34 mouse cellular contexts compared by ENCODE assay signal in the genomic region with DNA sequence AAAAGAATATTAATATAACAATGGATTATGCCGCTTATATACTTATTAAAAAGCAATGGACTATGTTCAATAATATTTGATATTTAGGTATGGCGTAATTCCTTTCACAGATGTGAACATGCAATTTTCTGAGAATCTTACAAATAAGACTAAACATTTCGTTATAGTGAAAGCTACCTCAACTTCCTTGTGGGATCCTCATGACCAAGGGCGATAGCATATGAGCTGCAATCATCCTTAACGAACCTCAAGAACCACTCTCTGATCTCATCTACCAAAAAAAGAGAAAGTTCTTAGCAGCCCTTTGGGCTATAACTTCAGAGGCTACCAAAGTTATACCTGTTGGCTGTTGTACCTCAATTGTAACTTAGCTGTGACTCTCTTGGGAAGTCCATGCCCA. TPM values are rescaled to one million over a fixed set of nuclear protein-coding genes. Genes with fewer than 3 reads are reported as not detected.
"Had no signal": no experiment of that assay in that cellular context is flagged by ENCODE, and none has a peak within 500 bp of the region (broad histone marks: within the 10 kb centered on the region; RNA-seq: fewer than 3 reads in every experiment).

No protein-coding gene starts in this region.

- H3K27ac ChIP-seq: heart, adult 2 months; heart, embryonic 13.5 days; heart, embryonic 15.5 days; hindbrain, embryonic 10.5 days; hindbrain, embryonic 12.5 days; hindbrain, embryonic 14.5 days; intestine, embryonic 15.5 days; layer of hippocampus, adult 2 months; left cerebral cortex, adult 2 months; limb, embryonic 12.5 days had no signal

- ATAC-seq: hindbrain, embryonic 16.5 days; inflammation-experienced regulatory T-cells, adult 6 months; intestine, embryonic 15.5 days; intestine, postnatal 0 days had no signal

- H3K4me2 ChIP-seq: heart, embryonic 11.5 days; heart, embryonic 13.5 days; heart, embryonic 15.5 days; hindbrain, embryonic 12.5 days; hindbrain, embryonic 14.5 days; intestine, embryonic 15.5 days; limb, embryonic 12.5 days had no signal

- H3K36me3 ChIP-seq: heart, embryonic 13.5 days; heart, embryonic 15.5 days; hindbrain, embryonic 10.5 days; hindbrain, embryonic 12.5 days; intestine, embryonic 15.5 days; limb, embryonic 10.5 days; limb, embryonic 12.5 days had no signal

- H3K27me3 ChIP-seq: heart, embryonic 13.5 days; heart, embryonic 15.5 days; hindbrain, embryonic 12.5 days; intestine, embryonic 15.5 days; limb, embryonic 12.5 days had no signal

- H3K9me3 ChIP-seq: heart, embryonic 13.5 days; heart, embryonic 15.5 days; hindbrain, embryonic 10.5 days; hindbrain, embryonic 12.5 days; intestine, embryonic 15.5 days; limb, embryonic 10.5 days; limb, embryonic 12.5 days had no signal

- H3K9ac ChIP-seq: heart, embryonic 13.5 days; heart, embryonic 15.5 days; hindbrain, embryonic 12.5 days; hindbrain, embryonic 14.5 days; intestine, embryonic 15.5 days; limb, embryonic 12.5 days had no signal

- H3K4me3 ChIP-seq: heart, adult 2 months; heart, embryonic 13.5 days; heart, embryonic 15.5 days; hindbrain, embryonic 10.5 days; hindbrain, embryonic 12.5 days; intestine, embryonic 15.5 days; layer of hippocampus, adult 2 months; left cerebral cortex, adult 2 months; limb, embryonic 10.5 days; limb, embryonic 12.5 days had no signal

- DNase-seq: gastrocnemius, adult 2 months; gastrocnemius, postnatal 10 days; gastrocnemius, postnatal 25 days; heart, postnatal 4 days; kidney, adult 18-20 months; kidney, adult 8-10 months; kidney, postnatal 25 days; liver had no signal

- H3K4me1 ChIP-seq: heart, embryonic 13.5 days; heart, embryonic 15.5 days; hindbrain, embryonic 12.5 days; intestine, embryonic 15.5 days had no signal

RNA-seq across cellular contexts. Expression of gene Ccl9, which starts 15.0 kb away (rescaled TPM):
- polyA plus RNA-seq: inflammation-experienced regulatory T-cells, adult 6 months had no signal

RNA-seq across cellular contexts. Expression of gene Rpl9-ps1, which starts 52.0 kb away (rescaled TPM):
- total RNA-seq: gastrocnemius, adult 2 months; gastrocnemius, postnatal 10 days; gastrocnemius, postnatal 25 days; gastrocnemius, postnatal 4 days; heart, adult 2 months; heart, postnatal 25 days; heart, postnatal 4 days; layer of hippocampus, adult 2 months; layer of hippocampus, postnatal 10 days; layer of hippocampus, postnatal 25 days; left cerebral cortex, adult 2 months; left cerebral cortex, postnatal 14 days; left cerebral cortex, postnatal 36 days had no signal
- polyA plus RNA-seq: frontal cortex, adult 2 months; heart, adult 2 months; heart, embryonic 11.5 days; heart, embryonic 13.5 days; heart, embryonic 15.5 days; heart, postnatal 0 days; hindbrain, embryonic 10.5 days; hindbrain, embryonic 12.5 days; hindbrain, embryonic 14.5 days; hindbrain, embryonic 16.5 days; inflammation-experienced regulatory T-cells, adult 6 months; intestine, embryonic 15.5 days; intestine, postnatal 0 days; kidney, embryonic 14.5 days; kidney, embryonic 16.5 days; limb, embryonic 10.5 days; limb, embryonic 12.5 days; limb, embryonic 14.5 days had no signal

RNA-seq across cellular contexts. Expression of gene Ccl3, which starts 55.7 kb away (rescaled TPM):
- total RNA-seq: gastrocnemius, adult 2 months; gastrocnemius, postnatal 10 days; gastrocnemius, postnatal 25 days; gastrocnemius, postnatal 4 days; heart, adult 2 months; layer of hippocampus, adult 2 months; layer of hippocampus, postnatal 25 days; left cerebral cortex, adult 2 months; left cerebral cortex, postnatal 14 days; left cerebral cortex, postnatal 36 days had no signal
- polyA plus RNA-seq: limb, embryonic 12.5 days had no signal
